Mouse (Mus musculus) granulocyte monocyte progenitor cell, adult 5-6 weeks (primary cell): ENCODE results near the gene Hes7. TPM values are rescaled to one million over a fixed set of nuclear protein-coding genes. Genes with fewer than 3 reads are reported as not detected.
A peak's percentile ranks its signal among the peaks of the same experiment; 100 is the strongest.

Source experiments
- ATAC-seq: replicated peaks from 2 replicates; pipeline ENCODE4 v1.8.0; 2016; ENCODE audit warnings: mild to moderate bottlenecking, moderate TSS enrichment, inconsistent platforms; ENCODE audit not compliant: poor library complexity, severe bottlenecking
- total RNA-seq, 2 experiments: library from RNA; stranded (forward) in 1 of 2; stranded (reverse) in 1 of 2; fragments of 200-712, 200-1000 nt in 1 of 2; fragments of >200 nt in 1 of 2; fragmentation: Nextera tagmentation in 1 of 2; gene quantifications; 2 replicates each; pipeline ENCODE4 v1.2.3; 2014 to 2017

Gene Hes7
- total RNA-seq, 2 experiments from 2014 or later, result not detected

- ATAC-seq, result no peak
These were observed 20.9 kb upstream of the Hes7 start for GRCm38 (mm10) chr11:69099177-69099914.

GRCm38 (mm10) chr11:69099915-69100345 lies 20.3 kb upstream of the Hes7 start:
- peak; percentile 43 for ATAC-seq

- no peak for ATAC-seq
These were observed 19.4 kb upstream of the Hes7 start for GRCm38 (mm10) chr11:69100639-69101360.

GRCm38 (mm10) chr11:69101604-69102402 lies 18.4 kb upstream of the Hes7 start:
- no peak for ATAC-seq

GRCm38 (mm10) chr11:69102403-69102725 lies 17.8 kb upstream of the Hes7 start:
- ATAC-seq, result no peak

GRCm38 (mm10) chr11:69103121-69103520 lies 17.1 kb upstream of the Hes7 start:
- ATAC-seq, result no peak

GRCm38 (mm10) chr11:69103531-69104435 lies 16.4 kb upstream of the Hes7 start:
- ATAC-seq, result no peak

GRCm38 (mm10) chr11:69104487-69104886 lies 15.7 kb upstream of the Hes7 start:
- no peak for ATAC-seq

- ATAC-seq, result no peak
These were observed 15.0 kb upstream of the Hes7 start for GRCm38 (mm10) chr11:69105227-69105626.

- no peak for ATAC-seq
These were observed 14.4 kb upstream of the Hes7 start for GRCm38 (mm10) chr11:69105796-69106195.

GRCm38 (mm10) chr11:69106299-69106698 lies 13.9 kb upstream of the Hes7 start:
- no peak for ATAC-seq

GRCm38 (mm10) chr11:69106842-69107241 lies 13.4 kb upstream of the Hes7 start:
- no peak for ATAC-seq

- ATAC-seq, result no peak
These were observed 12.5 kb upstream of the Hes7 start for GRCm38 (mm10) chr11:69107676-69108075.

- ATAC-seq, result no peak
These were observed 12.0 kb upstream of the Hes7 start for GRCm38 (mm10) chr11:69108223-69108622.

GRCm38 (mm10) chr11:69109032-69109900 lies 10.9 kb upstream of the Hes7 start:
- ATAC-seq, result no peak

- ATAC-seq, result peak; percentile 71
These were observed 9.7 kb upstream of the Hes7 start for GRCm38 (mm10) chr11:69110319-69111046.

GRCm38 (mm10) chr11:69111051-69111810 lies 9.0 kb upstream of the Hes7 start:
- ATAC-seq, result no peak

GRCm38 (mm10) chr11:69111865-69112264 lies 8.3 kb upstream of the Hes7 start:
- ATAC-seq, result no peak
